Mouse (Mus musculus): ENCODE results near the gene Dnhd1. TPM values are rescaled to one million over a fixed set of nuclear protein-coding genes. Genes with fewer than 3 reads are reported as not detected.
"Not testable (repeated sequence)": the region's sequence is repeated elsewhere in the genome, so short reads cannot be mapped to it uniquely, and the experiment has no call there.

Dnhd1 gene
- polyA plus RNA-seq, 1 experiment, result 2.3 TPM

- TF ChIP-seq POLR2A (IDR thresholded peaks at IDR 0.05; ENCODE audit: low read depth, low read length) (no peak), CTCF (IDR thresholded peaks at IDR 0.05; ENCODE audit: extremely low read depth, insufficient read depth, insufficient read length, insufficient replicate concordance) (no peak)
- 68% methylated on average over 4 of the region's 4 CpGs for WGBS
- DNase-seq (ENCODE audit: low read depth in 1 of 2, low spot score in 2 of 2), result no peak
- H3K27ac ChIP-seq (ENCODE audit: insufficient read depth, low read length), result no peak overlapping the region
- H3K36me3 ChIP-seq (ENCODE audit: control insufficient read depth, insufficient read depth, low read length), result peaks cover 7% of the 10 kb centered on the region
- H3K27me3 ChIP-seq (ENCODE audit: control insufficient read depth, insufficient read depth, low read length), result no peaks in the 10 kb centered on the region
- no peak overlapping the region for H3K4me3 ChIP-seq (ENCODE audit: extremely low read depth, insufficient read depth, insufficient read length)
- no peaks in the 10 kb centered on the region for H3K4me1 ChIP-seq (ENCODE audit: control insufficient read depth, insufficient read depth, insufficient read length)
Measured at GRCm38 (mm10) chr7:105726980-105727325, 76.3 kb downstream of the Dnhd1 start.

- H3K4me1 ChIP-seq (ENCODE audit: control insufficient read depth, insufficient read depth, insufficient read length), result no peaks in the 10 kb centered on the region
- DNase-seq (ENCODE audit: low read depth in 1 of 2, low spot score in 2 of 2), result no peak
- H3K27me3 ChIP-seq (ENCODE audit: control insufficient read depth, insufficient read depth, low read length), result no peaks in the 10 kb centered on the region
- 69% methylated on average over 6 of the region's 6 CpGs for WGBS
- no peak for TF ChIP-seq CTCF (IDR thresholded peaks at IDR 0.05; ENCODE audit: extremely low read depth, insufficient read depth, insufficient read length, insufficient replicate concordance)
- no peak for TF ChIP-seq POLR2A (IDR thresholded peaks at IDR 0.05; ENCODE audit: low read depth, low read length)
- H3K4me3 ChIP-seq (ENCODE audit: extremely low read depth, insufficient read depth, insufficient read length), result no peak overlapping the region
- no peak overlapping the region for H3K27ac ChIP-seq (ENCODE audit: insufficient read depth, low read length)
- peaks cover 20% of the 10 kb centered on the region for H3K36me3 ChIP-seq (ENCODE audit: control insufficient read depth, insufficient read depth, low read length)
Measured at GRCm38 (mm10) chr7:105728701-105729428, 78.2 kb downstream of the Dnhd1 start.

GRCm38 (mm10) chr7:105733836-105734235 lies 83.2 kb downstream of the Dnhd1 start:
- Histone ChIP-seq H3K4me3 (ENCODE audit: extremely low read depth, insufficient read depth, insufficient read length) (no peak overlapping the region), H3K36me3 (ENCODE audit: control insufficient read depth, insufficient read depth, low read length) (peaks cover 22% of the 10 kb centered on the region), H3K27ac (ENCODE audit: insufficient read depth, low read length) (no peak overlapping the region), H3K4me1 (ENCODE audit: control insufficient read depth, insufficient read depth, insufficient read length) (peaks cover 2% of the 10 kb centered on the region; the same call in 1 of the 2 replicates), H3K27me3 (ENCODE audit: control insufficient read depth, insufficient read depth, low read length) (no peaks in the 10 kb centered on the region)
- TF ChIP-seq CTCF (IDR thresholded peaks at IDR 0.05; ENCODE audit: extremely low read depth, insufficient read depth, insufficient read length, insufficient replicate concordance), result no peak
- no peak for TF ChIP-seq POLR2A (IDR thresholded peaks at IDR 0.05; ENCODE audit: low read depth, low read length)
- DNase-seq (ENCODE audit: low read depth in 1 of 2, low spot score in 2 of 2), result no peak
- 93% methylated on average over 11 of the region's 11 CpGs for WGBS

GRCm38 (mm10) chr7:105734826-105735225 lies 84.2 kb downstream of the Dnhd1 start:
- Histone ChIP-seq H3K27ac (ENCODE audit: insufficient read depth, low read length) (no peak overlapping the region), H3K4me1 (ENCODE audit: control insufficient read depth, insufficient read depth, insufficient read length) (peaks cover 2% of the 10 kb centered on the region), H3K36me3 (ENCODE audit: control insufficient read depth, insufficient read depth, low read length) (peaks cover 20% of the 10 kb centered on the region), H3K27me3 (ENCODE audit: control insufficient read depth, insufficient read depth, low read length) (no peaks in the 10 kb centered on the region), H3K4me3 (ENCODE audit: extremely low read depth, insufficient read depth, insufficient read length) (no peak overlapping the region)
- no peak for DNase-seq (ENCODE audit: low read depth in 1 of 2, low spot score in 2 of 2)
- 89% methylated on average over 8 of the region's 8 CpGs for WGBS
- no peak for TF ChIP-seq CTCF (IDR thresholded peaks at IDR 0.05; ENCODE audit: extremely low read depth, insufficient read depth, insufficient read length, insufficient replicate concordance)
- no peak for TF ChIP-seq POLR2A (IDR thresholded peaks at IDR 0.05; ENCODE audit: low read depth, low read length)

GRCm38 (mm10) chr7:105735464-105735863 lies 84.8 kb downstream of the Dnhd1 start:
- peak overlapping the region; percentile 40; the same call in 1 of the 2 replicates for H3K4me3 ChIP-seq (ENCODE audit: extremely low read depth, insufficient read depth, insufficient read length)
- H3K36me3 ChIP-seq (ENCODE audit: control insufficient read depth, insufficient read depth, low read length), result peaks cover 20% of the 10 kb centered on the region
- H3K27me3 ChIP-seq (ENCODE audit: control insufficient read depth, insufficient read depth, low read length); DNase-seq (ENCODE audit: low read depth in 1 of 2, low spot score in 2 of 2); H3K27ac ChIP-seq (ENCODE audit: insufficient read depth, low read length); H3K4me1 ChIP-seq (ENCODE audit: control insufficient read depth, insufficient read depth, insufficient read length): not testable (repeated sequence)
- WGBS, result 39% methylated on average over 4 of the region's 4 CpGs

- peaks cover 23% of the 10 kb centered on the region for H3K36me3 ChIP-seq (ENCODE audit: control insufficient read depth, insufficient read depth, low read length)
Measured at GRCm38 (mm10) chr7:105736264-105736901, 85.8 kb downstream of the Dnhd1 start, which contains the start of gene Ilk. TSS of gene Ilk (plus strand) at chr7:105736592.

More at GRCm38 (mm10) chr7:105736264-105736901, 85.8 kb downstream of the Dnhd1 start, which contains the start of gene Ilk:
- Histone ChIP-seq H3K27me3 (ENCODE audit: control insufficient read depth, insufficient read depth, low read length) (no peaks in the 10 kb centered on the region), H3K4me3 (ENCODE audit: extremely low read depth, insufficient read depth, insufficient read length) (peak within 1 kb of the TSS; percentile 72), H3K4me1 (ENCODE audit: control insufficient read depth, insufficient read depth, insufficient read length) (peaks cover 2% of the 10 kb centered on the region), H3K27ac (ENCODE audit: insufficient read depth, low read length) (peak within 1 kb of the TSS; percentile 87)
- TF ChIP-seq CTCF (IDR thresholded peaks at IDR 0.05; ENCODE audit: extremely low read depth, insufficient read depth, insufficient read length, insufficient replicate concordance) (no peak), POLR2A (IDR thresholded peaks at IDR 0.05; ENCODE audit: low read depth, low read length) (no peak; the same call in 1 of the 2 replicates)
- WGBS, result under 1% methylated on average over 62 of the region's 62 CpGs
- peak; percentile 77 to 89 for DNase-seq (ENCODE audit: low read depth in 1 of 2, low spot score in 2 of 2)
